Mouse (Mus musculus) limb, embryonic 12.5 days (tissue): ENCODE measurements at regions not wholly inside any gene's neighbourhood (a gene's known extent, or its start where the extent isn't known, plus 50 kb on each side); places are given as distances from the start of the nearest gene placed in this dataset.
A peak's percentile ranks its signal among the peaks of the same experiment; 100 is the strongest.

ENCODE experiments used
- ATAC-seq: fragments of 200-750 bp; cut with Nextera tagmentation; 2 replicates; pipeline ENCODE4 v1.8.0; 2017; ENCODE audit warnings: low read depth, moderate TSS enrichment; ENCODE audit not compliant: insufficient number of reproducible peaks, insufficient read depth, low FRiP score, low TSS enrichment
- H3K27ac ChIP-seq: fragments of 300-500 bp; sonication (generic); 2 replicates; pipeline ENCODE4 v1.5.1; 2016; ENCODE audit warnings: mild to moderate bottlenecking, moderate library complexity
- H3K27me3 ChIP-seq: fragments of 300-500 bp; sonication (generic); 2 replicates; pipeline ENCODE4 v1.6.1; 2016; ENCODE audit warnings: mild to moderate bottlenecking, moderate library complexity
- H3K36me3 ChIP-seq: fragments of 300-500 bp; sonication (generic); 2 replicates; pipeline ENCODE4 v1.6.1; 2016; ENCODE audit warnings: mild to moderate bottlenecking, moderate library complexity
- H3K4me1 ChIP-seq: fragments of 300-500 bp; sonication (generic); replicated peaks from 2 replicates; pipeline ENCODE4 v1.6.1; 2016
- H3K4me2 ChIP-seq: fragments of 300-500 bp; sonication (generic); 2 replicates; pipeline ENCODE4 v1.6.1; 2016; ENCODE audit warnings: mild to moderate bottlenecking, moderate library complexity
- H3K4me3 ChIP-seq: fragments of 300-500 bp; sonication (generic); replicated peaks from 2 replicates; pipeline ENCODE4 v1.5.1; 2016; ENCODE audit warnings: mild to moderate bottlenecking
- H3K9ac ChIP-seq: fragments of 300-500 bp; sonication (generic); replicated peaks from 2 replicates; pipeline ENCODE4 v1.6.1; 2016; ENCODE audit warnings: mild to moderate bottlenecking, moderate library complexity
- H3K9me3 ChIP-seq: fragments of 300-500 bp; sonication (generic); 2 replicates; pipeline ENCODE4 v1.6.1; 2016; ENCODE audit warnings: mild to moderate bottlenecking, moderate library complexity
- WGBS: fragments of 180-500 bp; shearing (Covaris S2); methylation state at CpG from one replicate; pipeline ENCODE4 v1.1.7; 2016; 5-methylcytosine and 5-hydroxymethylcytosine counted together

GRCm38 (mm10) chr13:63724293-63724692 is 90.7 kb upstream of the Ercc6l2 start:
- H3K4me3 ChIP-seq: no peak overlapping the region
- no peak for ATAC-seq
- H3K4me2 ChIP-seq: no peak overlapping the region
- no peak overlapping the region for H3K9ac ChIP-seq
- H3K4me1 ChIP-seq: peaks cover 47% of the 10 kb centered on the region
- no peaks in the 10 kb centered on the region for H3K9me3 ChIP-seq
- H3K27ac ChIP-seq: no peak overlapping the region
- peaks cover 7% of the 10 kb centered on the region for H3K27me3 ChIP-seq
- WGBS: 87% methylated on average over 2 of the region's 2 CpGs
- H3K36me3 ChIP-seq: no peaks in the 10 kb centered on the region

- no peaks in the 10 kb centered on the region for H3K36me3 ChIP-seq
- no peaks in the 10 kb centered on the region for H3K9me3 ChIP-seq
- no peak overlapping the region for H3K4me3 ChIP-seq
- peaks cover 40% of the 10 kb centered on the region for H3K4me1 ChIP-seq
- no peak overlapping the region for H3K9ac ChIP-seq
- no peak for ATAC-seq
- peaks cover 7% of the 10 kb centered on the region for H3K27me3 ChIP-seq
- 54% methylated on average over 2 of the region's 2 CpGs for WGBS
- H3K4me2 ChIP-seq: no peak overlapping the region
- H3K27ac ChIP-seq: peak overlapping the region; percentile 56
Measured at GRCm38 (mm10) chr13:63724843-63725582, 90.0 kb upstream of the Ercc6l2 start.

GRCm38 (mm10) chr13:63726035-63726434 is 89.0 kb upstream of the Ercc6l2 start:
- H3K27me3 ChIP-seq: peaks cover 7% of the 10 kb centered on the region
- peaks cover 35% of the 10 kb centered on the region for H3K4me1 ChIP-seq
- ATAC-seq: no peak
- H3K27ac ChIP-seq: peak overlapping the region; percentile 56
- no peaks in the 10 kb centered on the region for H3K9me3 ChIP-seq
- no peaks in the 10 kb centered on the region for H3K36me3 ChIP-seq
- no peak overlapping the region for H3K4me3 ChIP-seq
- WGBS: 20% methylated on average over 2 of the region's 2 CpGs
- H3K9ac ChIP-seq: no peak overlapping the region
- H3K4me2 ChIP-seq: no peak overlapping the region

- Histone ChIP-seq H3K27me3 (peaks cover 4% of the 10 kb centered on the region), H3K4me1 (peaks cover 35% of the 10 kb centered on the region), H3K4me3 (no peak overlapping the region), H3K27ac (no peak overlapping the region), H3K9ac (no peak overlapping the region), H3K9me3 (no peaks in the 10 kb centered on the region), H3K4me2 (no peak overlapping the region), H3K36me3 (no peaks in the 10 kb centered on the region)
- ATAC-seq: no peak
- WGBS: 78% methylated on average over 6 of the region's 6 CpGs
Measured at GRCm38 (mm10) chr13:63726509-63726908, 88.5 kb upstream of the Ercc6l2 start.

- H3K4me1 ChIP-seq: no peaks in the 10 kb centered on the region
- 54% methylated on average over 5 of the region's 5 CpGs for WGBS
- H3K9ac ChIP-seq: no peak overlapping the region
- no peak overlapping the region for H3K4me3 ChIP-seq
- ATAC-seq: no peak
- no peak overlapping the region for H3K27ac ChIP-seq
- no peaks in the 10 kb centered on the region for H3K36me3 ChIP-seq
- H3K4me2 ChIP-seq: no peak overlapping the region
- H3K27me3 ChIP-seq: no peaks in the 10 kb centered on the region
- H3K9me3 ChIP-seq: peaks cover 6% of the 10 kb centered on the region; the same call in 1 of the 2 replicates
Measured at GRCm38 (mm10) chr13:63735739-63736138, 79.3 kb upstream of the Ercc6l2 start.

GRCm38 (mm10) chr13:63741879-63742278 is 73.2 kb upstream of the Ercc6l2 start:
- Histone ChIP-seq H3K9ac (no peak overlapping the region), H3K4me2 (no peak overlapping the region), H3K9me3 (peaks cover 3% of the 10 kb centered on the region; the same call in 1 of the 2 replicates), H3K4me1 (no peaks in the 10 kb centered on the region), H3K27ac (no peak overlapping the region), H3K27me3 (no peaks in the 10 kb centered on the region), H3K4me3 (no peak overlapping the region), H3K36me3 (no peaks in the 10 kb centered on the region)
- 67% methylated on average over 2 of the region's 2 CpGs for WGBS
- no peak for ATAC-seq

GRCm38 (mm10) chr13:63748788-63749187 is 66.3 kb upstream of the Ercc6l2 start:
- WGBS: 81% methylated on average over 2 of the region's 2 CpGs
- Histone ChIP-seq H3K4me3 (no peak overlapping the region), H3K4me2 (no peak overlapping the region), H3K36me3 (no peaks in the 10 kb centered on the region), H3K27me3 (no peaks in the 10 kb centered on the region), H3K27ac (no peak overlapping the region), H3K4me1 (no peaks in the 10 kb centered on the region), H3K9me3 (peaks cover 9% of the 10 kb centered on the region; the same call in 1 of the 2 replicates), H3K9ac (no peak overlapping the region)
- no peak for ATAC-seq

- Histone ChIP-seq H3K27me3 (no peaks in the 10 kb centered on the region), H3K9ac (no peak overlapping the region), H3K4me3 (no peak overlapping the region), H3K27ac (no peak overlapping the region), H3K9me3 (peaks cover 9% of the 10 kb centered on the region; the same call in 1 of the 2 replicates), H3K4me1 (no peaks in the 10 kb centered on the region), H3K36me3 (no peaks in the 10 kb centered on the region), H3K4me2 (no peak overlapping the region)
- ATAC-seq: no peak
- 79% methylated on average over 4 of the region's 4 CpGs for whole genome bisulfite sequencing
Measured at GRCm38 (mm10) chr13:63749997-63750396, 65.0 kb upstream of the Ercc6l2 start.

GRCm38 (mm10) chr13:63751196-63751595 is 63.8 kb upstream of the Ercc6l2 start:
- peaks cover 9% of the 10 kb centered on the region; the same call in 1 of the 2 replicates for H3K9me3 ChIP-seq
- H3K9ac ChIP-seq: no peak overlapping the region
- no peak overlapping the region for H3K4me3 ChIP-seq
- H3K27me3 ChIP-seq: no peaks in the 10 kb centered on the region
- H3K4me1 ChIP-seq: no peaks in the 10 kb centered on the region
- no peak overlapping the region for H3K27ac ChIP-seq
- H3K36me3 ChIP-seq: no peaks in the 10 kb centered on the region
- whole genome bisulfite sequencing: 57% methylated on average over 2 of the region's 2 CpGs
- ATAC-seq: no peak
- no peak overlapping the region for H3K4me2 ChIP-seq

- no peak overlapping the region for H3K4me3 ChIP-seq
- no peak overlapping the region for H3K27ac ChIP-seq
- H3K9ac ChIP-seq: no peak overlapping the region
- ATAC-seq: no peak
- peaks cover 5% of the 10 kb centered on the region; the same call in 1 of the 2 replicates for H3K9me3 ChIP-seq
- WGBS: 58% methylated on average over 5 of the region's 5 CpGs
- no peaks in the 10 kb centered on the region for H3K4me1 ChIP-seq
- H3K4me2 ChIP-seq: no peak overlapping the region
- no peaks in the 10 kb centered on the region for H3K27me3 ChIP-seq
- H3K36me3 ChIP-seq: no peaks in the 10 kb centered on the region
Measured at GRCm38 (mm10) chr13:63757061-63757460, 58.0 kb upstream of the Ercc6l2 start.

GRCm38 (mm10) chr13:63761542-63761941 is 53.5 kb upstream of the Ercc6l2 start:
- no peaks in the 10 kb centered on the region for H3K27me3 ChIP-seq
- peaks cover 4% of the 10 kb centered on the region; the same call in 1 of the 2 replicates for H3K9me3 ChIP-seq
- H3K9ac ChIP-seq: no peak overlapping the region
- no peaks in the 10 kb centered on the region for H3K36me3 ChIP-seq
- ATAC-seq: no peak
- H3K4me2 ChIP-seq: no peak overlapping the region
- H3K4me3 ChIP-seq: no peak overlapping the region
- H3K4me1 ChIP-seq: no peaks in the 10 kb centered on the region
- no peak overlapping the region for H3K27ac ChIP-seq
